Mouse (Mus musculus) cerebellum, postnatal 36 days (tissue): ENCODE results near the gene Dennd4a.
A peak's percentile ranks its signal among the peaks of the same experiment; 100 is the strongest.

ENCODE experiments used
- DNase-seq, 2 experiments: peaks; one replicate each; pipeline ENCODE4 v3.0.0; 2021 to 2022; ENCODE audit warnings: mixed read lengths in 2 of 2

Dennd4a gene

DNA sequence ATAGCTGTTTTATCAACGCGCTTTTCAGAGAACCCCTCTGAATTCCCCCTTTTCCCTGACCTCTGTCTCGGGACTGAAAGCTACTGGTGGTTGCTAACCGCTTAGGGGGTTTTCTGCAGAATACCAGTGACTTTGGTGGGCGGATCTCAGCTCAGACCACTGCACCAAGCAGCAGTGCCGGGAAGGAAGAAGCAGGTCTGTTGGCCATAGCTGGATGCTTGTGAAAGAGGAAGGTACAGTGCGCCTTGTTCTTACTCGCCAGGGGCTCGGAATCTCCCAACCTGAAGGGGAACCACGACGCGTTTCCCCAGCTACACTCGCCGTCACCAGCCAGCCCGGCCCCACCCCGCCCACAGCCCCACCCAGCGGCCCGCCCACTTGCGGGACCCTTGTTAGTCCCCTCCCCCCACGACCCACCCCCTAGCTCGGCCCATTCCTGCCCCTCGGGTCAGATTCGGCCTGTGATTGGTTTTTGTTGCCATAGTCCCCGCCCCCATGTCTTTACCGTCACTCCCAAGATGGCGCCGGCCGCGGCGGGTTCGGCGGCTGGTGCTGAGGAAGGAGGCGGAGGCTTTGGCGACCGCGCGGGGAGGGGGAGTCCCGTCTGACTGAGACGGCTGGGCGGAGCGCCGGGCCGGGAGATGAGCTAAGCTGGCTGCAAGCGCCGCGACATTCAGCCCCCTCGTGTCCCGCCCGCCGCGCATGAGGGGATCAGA, at the start of gene Dennd4a:
TSS of gene Dennd4a (plus strand) at position 519 of the 716 bp plus-strand sequence.
- peak; percentile 96 to 98 for DNase-seq

- DNase-seq: no peak
Measured at GRCm38 (mm10) chr9:64764824-64765223, 46.3 kb upstream of the Dennd4a start.

- DNase-seq: no peak
Measured at GRCm38 (mm10) chr9:64766136-64766535, 45.0 kb upstream of the Dennd4a start.

DNA sequence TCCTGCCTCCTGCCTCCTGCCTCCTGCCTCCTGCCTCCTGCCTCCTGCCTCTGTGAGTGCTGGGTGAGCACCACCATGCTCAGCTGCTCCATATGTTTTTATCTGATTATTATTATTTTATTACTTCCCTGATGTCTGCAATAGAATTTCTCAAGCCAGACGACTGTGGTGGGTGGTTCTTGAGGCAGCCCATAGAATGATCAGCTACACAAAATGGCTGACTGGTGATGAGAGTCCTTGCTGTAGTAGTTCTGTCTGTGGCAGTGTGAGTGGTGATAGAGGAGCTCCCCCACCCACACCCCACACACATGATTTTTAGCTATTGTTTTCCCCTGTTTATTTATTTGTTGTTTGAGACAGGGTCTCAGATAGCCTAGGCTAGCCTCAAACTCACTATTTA, 43.3 kb upstream of the Dennd4a start:
- no peak for DNase-seq

GRCm38 (mm10) chr9:64769066-64769695, 42.0 kb upstream of the Dennd4a start:
- peak; percentile 40 to 44 for DNase-seq

- DNase-seq: no peak
Measured at GRCm38 (mm10) chr9:64769911-64770310, 41.2 kb upstream of the Dennd4a start.

DNA sequence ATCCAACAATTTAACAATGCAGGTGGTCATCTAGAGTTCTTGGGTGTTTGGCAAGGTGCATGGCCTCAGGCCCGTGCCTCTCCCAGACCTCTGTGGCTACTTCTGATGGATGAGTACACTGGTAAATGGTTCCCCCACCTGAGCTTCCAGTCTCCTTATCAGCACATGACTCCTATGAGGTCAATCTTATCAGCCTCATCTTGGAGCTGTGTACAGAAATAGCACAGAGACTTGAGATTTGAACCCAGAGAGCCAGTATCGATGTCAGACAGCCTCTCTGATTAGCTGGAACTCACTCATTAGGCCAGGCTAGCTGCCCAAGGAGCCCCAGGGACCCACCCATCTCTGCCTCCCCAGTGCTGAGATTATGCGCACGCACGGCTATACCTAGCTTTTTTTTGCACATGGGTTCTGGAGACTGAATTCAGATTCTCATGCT, 40.7 kb upstream of the Dennd4a start:
- no peak for DNase-seq

GRCm38 (mm10) chr9:64771236-64771635, 39.9 kb upstream of the Dennd4a start:
- peak in 1 of 2 experiments; percentile 17 for DNase-seq

DNA sequence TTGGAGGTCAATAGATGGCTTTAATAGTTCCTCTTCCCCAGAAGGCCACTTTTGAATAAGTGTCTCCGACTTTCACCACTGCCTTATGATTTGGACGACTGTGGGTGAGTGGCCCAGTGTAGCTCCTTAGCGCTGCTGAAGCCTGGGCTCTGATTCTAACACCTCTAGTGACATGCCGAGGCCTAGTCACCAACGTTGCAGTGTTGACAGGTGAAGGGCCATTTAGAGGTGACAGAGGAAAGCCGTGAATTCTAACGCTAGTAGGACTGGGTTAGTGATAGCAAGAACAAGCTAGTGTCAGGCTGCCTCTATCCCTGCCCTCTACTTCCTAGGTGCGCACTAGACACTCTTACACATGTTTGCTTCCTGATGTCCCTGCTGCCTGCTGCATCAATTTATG, 37.9 kb upstream of the Dennd4a start:
- no peak for DNase-seq

GRCm38 (mm10) chr9:64773936-64774335, 37.2 kb upstream of the Dennd4a start:
- peak; percentile 12 to 25 for DNase-seq

- peak; percentile 22 to 29 for DNase-seq
Measured at GRCm38 (mm10) chr9:64774411-64774811, 36.7 kb upstream of the Dennd4a start.

DNA sequence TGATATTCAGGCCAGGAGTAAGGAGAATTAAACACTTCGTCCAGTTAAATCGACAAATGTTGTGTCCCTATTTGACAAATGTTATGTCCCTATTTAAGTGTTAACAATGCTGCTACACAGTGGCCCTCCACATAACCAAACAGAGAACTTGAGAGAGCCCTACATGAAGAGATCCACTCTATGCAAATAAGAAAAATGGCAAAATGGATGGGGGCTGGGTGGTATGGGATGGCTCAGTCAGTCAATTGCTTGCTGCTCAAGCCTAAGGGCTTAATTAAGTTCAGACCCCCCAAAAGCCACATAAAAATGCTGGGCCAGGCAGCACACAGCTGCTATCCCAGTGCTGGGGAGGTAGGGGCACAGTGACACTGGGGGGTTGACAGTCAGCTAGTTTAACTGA, 36.3 kb upstream of the Dennd4a start:
- no peak for DNase-seq

- DNase-seq: no peak
Measured at GRCm38 (mm10) chr9:64775491-64775890, 35.6 kb upstream of the Dennd4a start.

GRCm38 (mm10) chr9:64777441-64777987, 33.6 kb upstream of the Dennd4a start:
- no peak for DNase-seq

DNA sequence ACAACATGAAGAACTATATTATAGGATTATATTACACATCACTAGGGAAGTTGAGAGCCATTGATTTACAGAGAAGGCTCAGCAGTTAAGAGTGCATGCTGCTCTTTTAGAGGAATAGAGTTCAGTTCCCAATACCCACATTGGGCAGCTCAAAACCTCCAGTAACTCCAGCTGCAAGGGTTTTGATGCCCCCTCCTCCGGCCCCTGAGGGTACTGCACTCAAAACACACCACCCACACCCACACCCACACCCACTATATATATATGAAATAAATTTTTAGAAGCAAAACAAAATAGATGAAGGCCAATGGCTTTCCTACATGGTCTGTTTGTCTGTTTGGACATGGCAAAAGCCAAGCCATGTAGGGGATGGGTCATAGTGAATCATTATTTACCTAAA, 33.0 kb upstream of the Dennd4a start:
- DNase-seq: no peak

- peak; percentile 16 to 41 for DNase-seq
Measured at GRCm38 (mm10) chr9:64779628-64780027, 31.5 kb upstream of the Dennd4a start.

DNA sequence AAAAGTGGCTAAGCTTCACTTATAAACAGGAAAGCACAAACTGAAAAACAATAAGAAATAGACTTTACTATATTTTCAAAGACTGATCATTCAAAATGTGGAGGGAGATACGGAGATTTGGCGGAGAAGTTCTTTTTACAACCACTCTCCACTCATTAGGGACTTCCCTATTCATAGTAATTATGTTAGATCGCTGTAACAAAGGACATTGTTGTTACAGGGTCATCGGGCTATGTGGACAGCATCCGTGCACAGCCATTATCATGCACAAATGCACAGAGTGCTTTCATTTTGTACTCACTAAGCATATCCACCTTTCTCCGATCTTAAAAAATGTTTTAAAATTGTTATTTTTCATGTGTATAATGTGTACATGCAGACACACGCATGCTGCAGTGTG, 27.6 kb upstream of the Dennd4a start:
- no peak for DNase-seq

DNA sequence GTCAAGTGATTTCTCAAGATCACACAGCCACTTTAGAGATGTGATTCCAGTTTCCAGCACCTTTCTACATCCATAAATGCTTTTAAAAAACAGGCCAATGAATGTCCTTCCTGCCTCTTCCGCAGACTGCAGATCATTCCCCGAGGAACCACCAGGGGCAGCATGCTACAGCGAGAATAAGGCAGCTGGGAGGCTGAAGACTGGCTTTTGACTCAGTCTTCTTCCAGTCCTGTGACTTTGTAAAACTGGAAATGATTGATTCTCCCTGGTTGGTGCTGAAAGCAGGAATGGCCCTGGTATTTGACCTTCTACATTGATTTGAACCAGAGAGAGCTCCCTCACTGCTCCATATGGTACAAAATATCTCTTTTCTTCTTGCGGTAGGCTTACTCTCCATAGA, 26.3 kb upstream of the Dennd4a start:
- peak; percentile 41 to 44 for DNase-seq

DNA sequence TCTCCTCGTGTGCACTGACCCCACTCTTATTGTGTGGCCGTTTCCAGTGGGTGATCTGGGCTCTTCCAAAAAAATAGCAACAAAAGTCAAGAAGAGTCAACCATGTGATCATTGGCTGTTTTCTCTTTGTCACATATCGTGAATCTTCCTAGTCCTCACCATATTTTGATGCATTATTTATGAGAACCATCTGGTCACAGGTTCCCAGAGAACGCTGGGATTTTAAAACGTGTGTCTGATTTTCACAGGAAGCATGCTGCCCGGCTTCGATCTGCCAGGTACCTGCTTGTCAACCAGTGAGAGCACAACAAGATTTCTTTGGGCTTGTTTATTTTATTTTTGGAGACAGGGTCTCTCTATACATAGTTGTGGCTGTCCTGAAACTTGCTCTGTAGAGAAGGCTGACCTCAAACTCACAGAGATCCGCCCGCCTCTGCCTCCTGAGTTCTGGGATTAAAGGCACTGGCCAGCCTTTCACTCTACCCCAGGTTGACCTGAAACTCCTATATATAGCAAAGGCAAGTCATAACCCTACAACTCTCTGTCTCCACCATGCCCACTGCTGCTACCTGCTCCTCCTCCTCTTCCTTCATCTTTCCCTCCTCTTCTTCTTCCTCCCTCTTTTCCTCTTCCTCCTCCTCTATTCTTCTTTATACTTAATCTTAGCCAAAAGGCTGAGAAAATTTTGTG, 24.8 kb upstream of the Dennd4a start:
- DNase-seq: no peak

DNA sequence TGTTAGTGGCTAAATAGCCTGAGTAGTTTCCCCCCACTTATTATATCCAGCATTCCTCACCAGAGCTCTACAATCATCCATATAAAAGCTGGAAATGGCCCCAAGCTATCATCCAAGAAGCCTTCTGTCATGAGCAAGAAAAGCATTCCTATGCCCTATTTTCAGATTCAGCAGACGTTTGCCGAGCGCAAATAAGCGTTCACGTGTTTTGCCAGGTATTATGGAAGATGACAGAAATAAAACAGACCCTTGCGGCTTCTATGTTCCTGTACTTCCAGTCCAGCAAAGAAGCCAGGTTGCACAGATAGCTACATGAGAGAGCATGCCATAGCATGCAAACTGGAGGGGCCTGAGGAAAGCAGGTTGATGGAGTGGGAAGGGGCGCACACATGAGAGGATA, 23.1 kb upstream of the Dennd4a start:
- no peak for DNase-seq

GRCm38 (mm10) chr9:64789341-64789761, 21.8 kb upstream of the Dennd4a start:
- no peak for DNase-seq

GRCm38 (mm10) chr9:64789887-64790400, 21.2 kb upstream of the Dennd4a start:
- DNase-seq: no peak
